Mouse (Mus musculus) heart, embryonic 14.5 days (tissue): Measurements from ENCODE around the gene Olfr1310. TPM values are rescaled to one million over a fixed set of nuclear protein-coding genes. Genes with fewer than 3 reads are reported as not detected.

Source experiments
- polyA plus RNA-seq: library from polyadenylated mRNA; unstranded; fragments of >200 nt; fragmentation: Nextera tagmentation; extraction: Ambion mirVana; gene quantifications from 2 replicates; pipeline ENCODE4 v1.2.1, GENCODE M21; 2014

The Olfr1310 gene
- polyA plus RNA-seq, 1 experiment from 2014 or later = not detected

Other genes with a start within 250 kb of the Olfr1310 start
- not detected in 2 replicates for gene Olfr1302, start 235.3 kb downstream of the Olfr1310 start, polyA plus RNA-seq
- gene Olfr1303, start 192.4 kb downstream of the Olfr1310 start, polyA plus RNA-seq = not detected in 2 replicates
- gene Olfr1305, start 135.6 kb downstream of the Olfr1310 start, polyA plus RNA-seq = not detected in 2 replicates
- not detected in 2 replicates for gene Olfr1306, start 96.4 kb downstream of the Olfr1310 start, polyA plus RNA-seq
- not detected in 2 replicates for gene Olfr1307, start 63.3 kb downstream of the Olfr1310 start, polyA plus RNA-seq
- gene Olfr1308, start 47.8 kb downstream of the Olfr1310 start, polyA plus RNA-seq = not detected in 2 replicates
- not detected in 2 replicates for gene Olfr1309, start 22.4 kb downstream of the Olfr1310 start, polyA plus RNA-seq
- gene Olfr1311, start 11.7 kb upstream of the Olfr1310 start, polyA plus RNA-seq = not detected in 2 replicates
- not detected in 2 replicates for gene Olfr1312, start 37.5 kb upstream of the Olfr1310 start, polyA plus RNA-seq
- gene Olfr1313, start 65.1 kb upstream of the Olfr1310 start, polyA plus RNA-seq = not detected in 2 replicates
- not detected in 2 replicates for gene Olfr1314, start 84.1 kb upstream of the Olfr1310 start, polyA plus RNA-seq
- not detected in 2 replicates for gene Olfr1315-ps1, start 102.7 kb upstream of the Olfr1310 start, polyA plus RNA-seq
- not detected in 2 replicates for gene Olfr1316, start 122.3 kb upstream of the Olfr1310 start, polyA plus RNA-seq
- not detected in 2 replicates for gene Olfr1317, start 127.6 kb upstream of the Olfr1310 start, polyA plus RNA-seq
- not detected in 2 replicates for gene Olfr1318, start 141.5 kb upstream of the Olfr1310 start, polyA plus RNA-seq
- gene Lpcat4, start 226.8 kb upstream of the Olfr1310 start, polyA plus RNA-seq = 10.3 and 12.1 TPM in 2 replicates
- gene Nutm1, start 246.6 kb upstream of the Olfr1310 start, polyA plus RNA-seq = not detected in 2 replicates
- gene Nop10, start 249.2 kb upstream of the Olfr1310 start, polyA plus RNA-seq = 176 and 180 TPM in 2 replicates